Mouse (Mus musculus) heart, embryonic 16.5 days (tissue): Measurements from ENCODE around the gene Zbtb16. TPM values are rescaled to one million over a fixed set of nuclear protein-coding genes. Genes with fewer than 3 reads are reported as not detected.
A peak's percentile ranks its signal among the peaks of the same experiment; 100 is the strongest.

Source experiments
- ATAC-seq: fragments of 200-750 bp; cut with Nextera tagmentation; replicated peaks from 2 replicates; pipeline ENCODE4 v1.8.0; 2017; ENCODE audit warnings: moderate number of reproducible peaks; ENCODE audit not compliant: insufficient read depth, low FRiP score; ENCODE audit errors: extremely low read depth
- H3K27ac ChIP-seq: fragments of 300-500 bp; sonication (generic); 2 replicates; pipeline ENCODE4 v1.5.1; 2014; ENCODE audit warnings: mild to moderate bottlenecking, low read length, control low read depth, moderate library complexity
- H3K27me3 ChIP-seq: fragments of 300-500 bp; sonication (generic); 2 replicates; pipeline ENCODE4 v1.6.1; 2014; ENCODE audit warnings: low read length, mixed read lengths; ENCODE audit not compliant: control insufficient read depth, insufficient read depth
- H3K36me3 ChIP-seq: fragments of 300-500 bp; sonication (generic); 2 replicates; pipeline ENCODE4 v1.6.1; 2014; ENCODE audit not compliant: control insufficient read depth, insufficient read depth
- H3K4me1 ChIP-seq: fragments of 300-500 bp; sonication (generic); 2 replicates; pipeline ENCODE4 v1.6.1; 2014; ENCODE audit warnings: low read length, mixed read lengths; ENCODE audit not compliant: control insufficient read depth, insufficient read depth
- H3K4me2 ChIP-seq: fragments of 300-500 bp; sonication (generic); 2 replicates; pipeline ENCODE4 v1.6.1; 2014; ENCODE audit warnings: low read depth, mild to moderate bottlenecking, control low read depth, low read length
- H3K4me3 ChIP-seq: fragments of 300-500 bp; sonication (generic); 2 replicates; pipeline ENCODE4 v1.5.1; 2014; ENCODE audit warnings: mild to moderate bottlenecking, control low read depth, low read length
- H3K9ac ChIP-seq: fragments of 300-500 bp; sonication (generic); 2 replicates; pipeline ENCODE4 v1.6.1; 2014; ENCODE audit warnings: low read length, control low read depth
- H3K9me3 ChIP-seq: fragments of 300-500 bp; sonication (generic); replicated peaks from 2 replicates; pipeline ENCODE4 v1.6.1; 2016; ENCODE audit warnings: low read length; ENCODE audit not compliant: control insufficient read depth
- WGBS: fragments of 180-500 bp; shearing (Covaris S2); extraction: QIAGEN DNeasy Blood & Tissue Kit; methylation state at CpG from one replicate; pipeline ENCODE4 v1.1.7; 2014; 5-methylcytosine and 5-hydroxymethylcytosine counted together
- polyA plus RNA-seq: library from polyadenylated mRNA; unstranded; fragments of >200 nt; fragmentation: Nextera tagmentation; extraction: Ambion mirVana; gene quantifications from 2 replicates; pipeline ENCODE4 v1.2.1, GENCODE M21; 2015

The Zbtb16 gene
- polyA plus RNA-seq, 1 experiment from 2014 or later: 10.4 TPM

GRCm38 (mm10) chr9:48814881-48815495 lies 21.0 kb downstream of the Zbtb16 start:
- Histone ChIP-seq H3K36me3 (no peaks in the 10 kb centered on the region), H3K4me1 (peaks cover 28% of the 10 kb centered on the region), H3K27me3 (peaks cover 6% of the 10 kb centered on the region), H3K9ac (peak overlapping the region; percentile 56), H3K27ac (peak overlapping the region; percentile 52), H3K4me2 (peak overlapping the region; percentile 47; the same call in 1 of the 2 replicates), H3K4me3 (no peak overlapping the region), H3K9me3 (no peaks in the 10 kb centered on the region)
- 68% methylated on average over 12 of the region's 12 CpGs for WGBS
- ATAC-seq: no peak

DNA sequence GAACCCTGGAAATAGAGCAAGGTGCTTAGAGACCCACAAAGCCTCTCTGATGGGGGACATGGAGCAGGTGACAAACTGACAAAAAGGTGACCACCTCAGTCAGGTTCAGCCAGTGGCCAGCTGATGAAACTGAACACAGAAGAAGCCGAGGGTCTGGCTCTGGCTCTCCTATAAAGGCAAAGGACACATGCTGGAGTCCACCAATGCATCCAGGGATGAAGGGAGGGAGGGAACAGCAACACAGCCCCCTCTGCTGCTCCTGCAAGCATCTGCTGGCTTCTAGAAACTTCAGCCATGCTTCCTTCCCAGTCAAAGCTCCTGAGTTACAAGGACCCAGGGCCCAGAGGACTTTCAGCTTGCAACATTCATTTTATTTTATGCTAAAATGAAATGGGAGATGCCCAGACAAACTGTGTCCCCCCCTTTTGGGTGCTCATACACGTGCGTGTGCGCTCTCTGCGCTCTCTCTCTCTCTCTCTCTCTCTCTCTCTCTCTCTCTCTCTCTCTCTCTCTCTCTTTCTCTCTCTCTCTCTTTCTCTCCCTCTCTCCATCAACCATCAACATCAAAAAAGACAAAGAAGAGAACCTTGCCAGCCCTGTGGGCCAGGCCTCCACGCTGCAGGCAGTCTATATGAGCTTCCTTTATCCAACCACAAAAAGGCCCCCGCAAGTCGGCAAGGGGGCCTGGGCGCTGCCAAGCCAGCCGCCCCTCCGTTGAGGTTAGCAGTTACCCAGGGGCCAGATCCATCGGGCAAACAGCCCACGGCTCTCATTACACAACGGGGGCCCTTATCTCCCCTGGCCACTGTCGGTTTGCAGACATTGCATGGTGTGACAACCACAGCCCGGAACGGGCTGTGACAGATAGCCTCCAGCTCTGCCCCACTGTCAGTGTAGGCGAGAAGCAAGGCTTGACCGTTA lies 21.8 kb downstream of the Zbtb16 start:
- Histone ChIP-seq H3K27me3 (peaks cover 6% of the 10 kb centered on the region), H3K27ac (peak overlapping the region; percentile 52), H3K9me3 (no peaks in the 10 kb centered on the region), H3K36me3 (no peaks in the 10 kb centered on the region), H3K4me3 (no peak overlapping the region), H3K9ac (peak overlapping the region; percentile 56), H3K4me1 (peaks cover 27% of the 10 kb centered on the region), H3K4me2 (peak overlapping the region; percentile 47)
- 32% methylated on average over 19 of the region's 19 CpGs for WGBS
- ATAC-seq: peak; percentile 33

DNA sequence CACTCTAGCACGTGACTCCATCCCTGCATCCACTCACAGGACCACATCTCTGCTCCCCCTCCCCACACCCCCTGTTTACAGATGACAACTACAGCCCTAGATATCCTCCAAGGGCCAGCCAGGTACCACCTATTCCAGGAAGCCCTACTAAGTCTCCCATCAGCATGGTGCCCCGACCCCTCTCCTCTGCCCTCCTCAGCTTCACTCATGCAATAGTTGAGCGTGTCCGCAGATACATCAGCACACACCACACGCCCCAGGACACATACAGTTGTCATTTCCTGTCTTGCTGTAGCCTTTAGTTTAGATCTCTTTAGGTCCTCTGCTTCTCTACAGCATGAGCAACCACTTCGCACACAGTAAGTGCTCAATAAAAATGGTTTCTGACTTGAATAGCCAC lies 23.7 kb downstream of the Zbtb16 start:
- peaks cover 6% of the 10 kb centered on the region for H3K27me3 ChIP-seq
- H3K4me2 ChIP-seq: no peak overlapping the region
- H3K36me3 ChIP-seq: no peaks in the 10 kb centered on the region
- no peak overlapping the region for H3K4me3 ChIP-seq
- no peak for ATAC-seq
- H3K9ac ChIP-seq: no peak overlapping the region
- no peak overlapping the region for H3K27ac ChIP-seq
- WGBS: 91% methylated on average over 6 of the region's 6 CpGs
- no peaks in the 10 kb centered on the region for H3K9me3 ChIP-seq
- peaks cover 15% of the 10 kb centered on the region for H3K4me1 ChIP-seq

GRCm38 (mm10) chr9:48806591-48806990 lies 29.4 kb downstream of the Zbtb16 start:
- ATAC-seq: no peak
- no peak overlapping the region for H3K4me3 ChIP-seq
- H3K4me2 ChIP-seq: no peak overlapping the region
- H3K9me3 ChIP-seq: no peaks in the 10 kb centered on the region
- H3K9ac ChIP-seq: no peak overlapping the region
- WGBS: 61% methylated on average over 6 of the region's 6 CpGs
- H3K27me3 ChIP-seq: peaks cover under 1% of the 10 kb centered on the region; the same call in 1 of the 2 replicates
- no peaks in the 10 kb centered on the region for H3K4me1 ChIP-seq
- no peaks in the 10 kb centered on the region for H3K36me3 ChIP-seq
- H3K27ac ChIP-seq: no peak overlapping the region

GRCm38 (mm10) chr9:48805850-48806249 lies 30.2 kb downstream of the Zbtb16 start:
- no peaks in the 10 kb centered on the region for H3K36me3 ChIP-seq
- H3K27ac ChIP-seq: no peak overlapping the region
- WGBS: 83% methylated on average over 8 of the region's 8 CpGs
- H3K9me3 ChIP-seq: no peaks in the 10 kb centered on the region
- H3K27me3 ChIP-seq: no peaks in the 10 kb centered on the region
- H3K9ac ChIP-seq: no peak overlapping the region
- no peak for ATAC-seq
- no peak overlapping the region for H3K4me2 ChIP-seq
- H3K4me3 ChIP-seq: no peak overlapping the region
- no peaks in the 10 kb centered on the region for H3K4me1 ChIP-seq

- Histone ChIP-seq H3K36me3 (no peaks in the 10 kb centered on the region), H3K9ac (no peak overlapping the region)
- 65% methylated on average over 6 of the region's 6 CpGs for WGBS
These were observed 31.5 kb downstream of the Zbtb16 start for GRCm38 (mm10) chr9:48804509-48804908.

GRCm38 (mm10) chr9:48803460-48804240 lies 32.4 kb downstream of the Zbtb16 start:
- WGBS: 91% methylated on average over 27 of the region's 27 CpGs
- Histone ChIP-seq H3K4me1 (no peaks in the 10 kb centered on the region), H3K36me3 (no peaks in the 10 kb centered on the region), H3K9ac (no peak overlapping the region), H3K27me3 (no peaks in the 10 kb centered on the region), H3K4me3 (no peak overlapping the region), H3K4me2 (no peak overlapping the region), H3K9me3 (no peaks in the 10 kb centered on the region), H3K27ac (no peak overlapping the region)
- no peak for ATAC-seq

More at GRCm38 (mm10) chr9:48804509-48804908, 31.5 kb downstream of the Zbtb16 start:
- Histone ChIP-seq H3K27ac (no peak overlapping the region), H3K9me3 (no peaks in the 10 kb centered on the region), H3K4me1 (no peaks in the 10 kb centered on the region), H3K4me3 (no peak overlapping the region), H3K4me2 (no peak overlapping the region), H3K27me3 (no peaks in the 10 kb centered on the region)
- ATAC-seq: no peak

DNA sequence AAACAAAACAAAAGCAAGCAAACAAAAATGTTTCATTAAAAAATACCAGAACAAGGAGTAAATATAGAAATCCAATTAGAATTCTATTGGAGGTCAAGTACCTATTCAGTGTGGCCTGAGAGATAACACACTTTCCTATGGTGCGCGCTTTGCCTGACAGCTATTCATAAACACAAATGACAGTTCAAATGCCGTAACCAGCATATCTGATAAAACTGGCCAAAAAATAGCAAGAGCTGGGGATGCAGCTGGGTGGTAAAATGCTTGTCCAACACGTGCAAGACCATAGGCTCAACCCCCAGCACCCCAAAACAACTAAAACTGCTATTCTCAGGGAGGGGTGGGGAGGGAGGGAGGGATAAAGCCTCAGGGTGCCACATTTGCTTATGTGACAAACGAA lies 33.6 kb downstream of the Zbtb16 start:
- Histone ChIP-seq H3K4me1 (no peaks in the 10 kb centered on the region), H3K4me2 (no peak overlapping the region), H3K36me3 (no peaks in the 10 kb centered on the region), H3K27ac (no peak overlapping the region), H3K9me3 (no peaks in the 10 kb centered on the region), H3K4me3 (no peak overlapping the region), H3K27me3 (0 out of 2 replicates have a peak, but pooled peaks cover 3% of the 10 kb centered on the region), H3K9ac (no peak overlapping the region)
- 49% methylated on average over 5 of the region's 5 CpGs for WGBS
- no peak for ATAC-seq
